Mouse (Mus musculus): ENCODE results near the gene Cipc. TPM values are rescaled to one million over a fixed set of nuclear protein-coding genes. Genes with fewer than 3 reads are reported as not detected.
A peak's percentile ranks its signal among the peaks of the same experiment; 100 is the strongest.

Cipc gene
- polyA plus RNA-seq, 1 experiment from 2014 or later = 53.6 TPM

DNA sequence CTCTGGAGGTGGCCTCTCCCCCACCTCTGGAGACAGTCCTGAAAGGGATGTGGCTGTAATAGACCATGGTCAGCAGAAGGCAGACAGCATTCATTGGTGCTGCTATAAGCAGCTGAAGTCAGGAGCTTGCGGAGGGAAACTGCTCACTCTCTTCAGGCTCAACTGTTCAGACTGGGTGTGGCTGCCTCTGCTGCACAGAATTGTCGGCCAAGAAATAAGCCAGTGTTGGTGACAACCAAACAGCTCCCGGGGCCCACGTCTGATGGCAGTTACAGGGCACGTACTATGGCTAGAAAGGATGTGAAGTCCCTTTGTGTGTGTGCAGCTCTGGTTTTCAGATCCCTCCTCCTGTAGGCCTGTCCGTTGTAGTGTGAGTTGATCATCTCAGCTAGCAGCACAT lies 32.1 kb upstream of the Cipc start:
- WGBS = 67% methylated on average over 6 of the region's 6 CpGs

GRCm38 (mm10) chr12:86915617-86916016 lies 31.2 kb upstream of the Cipc start:
- WGBS = 64% methylated on average over 7 of the region's 7 CpGs

More for the DNA sequence above, 32.1 kb upstream of the Cipc start:
- Histone ChIP-seq H3K27ac (replicated peaks) (peak overlapping the region; percentile 46), H3K4me2 (replicated peaks) (no peak overlapping the region), H3K4me1 (peaks cover 67% of the 10 kb centered on the region), H3K4me3 (no peak overlapping the region), H3K36me3 (no peaks in the 10 kb centered on the region), H3K9me3 (no peaks in the 10 kb centered on the region), H3K27me3 (no peaks in the 10 kb centered on the region), H3K9ac (replicated peaks) (no peak overlapping the region)
- ATAC-seq (replicated peaks) = no peak

GRCm38 (mm10) chr12:86916796-86917573 lies 29.9 kb upstream of the Cipc start:
- ATAC-seq (replicated peaks) = no peak
- Histone ChIP-seq H3K36me3 (no peaks in the 10 kb centered on the region), H3K9me3 (no peaks in the 10 kb centered on the region), H3K4me1 (peaks cover 49% of the 10 kb centered on the region), H3K4me3 (no peak overlapping the region), H3K27me3 (no peaks in the 10 kb centered on the region), H3K9ac (replicated peaks) (no peak overlapping the region), H3K4me2 (replicated peaks) (no peak overlapping the region), H3K27ac (replicated peaks) (peak overlapping the region; percentile 76)
- 86% methylated on average over 7 of the region's 7 CpGs for WGBS

More at GRCm38 (mm10) chr12:86915617-86916016, 31.2 kb upstream of the Cipc start:
- Histone ChIP-seq H3K27me3 (no peaks in the 10 kb centered on the region), H3K9me3 (no peaks in the 10 kb centered on the region), H3K4me1 (peaks cover 61% of the 10 kb centered on the region), H3K36me3 (no peaks in the 10 kb centered on the region), H3K4me2 (replicated peaks) (no peak overlapping the region), H3K27ac (replicated peaks) (0 out of 2 replicates have a peak overlapping the region, but pooled peaks have one; percentile 8), H3K9ac (replicated peaks) (no peak overlapping the region), H3K4me3 (no peak overlapping the region)
- ATAC-seq (replicated peaks) = no peak

GRCm38 (mm10) chr12:86918361-86918967 lies 28.4 kb upstream of the Cipc start:
- 22% methylated on average over 11 of the region's 11 CpGs for WGBS

DNA sequence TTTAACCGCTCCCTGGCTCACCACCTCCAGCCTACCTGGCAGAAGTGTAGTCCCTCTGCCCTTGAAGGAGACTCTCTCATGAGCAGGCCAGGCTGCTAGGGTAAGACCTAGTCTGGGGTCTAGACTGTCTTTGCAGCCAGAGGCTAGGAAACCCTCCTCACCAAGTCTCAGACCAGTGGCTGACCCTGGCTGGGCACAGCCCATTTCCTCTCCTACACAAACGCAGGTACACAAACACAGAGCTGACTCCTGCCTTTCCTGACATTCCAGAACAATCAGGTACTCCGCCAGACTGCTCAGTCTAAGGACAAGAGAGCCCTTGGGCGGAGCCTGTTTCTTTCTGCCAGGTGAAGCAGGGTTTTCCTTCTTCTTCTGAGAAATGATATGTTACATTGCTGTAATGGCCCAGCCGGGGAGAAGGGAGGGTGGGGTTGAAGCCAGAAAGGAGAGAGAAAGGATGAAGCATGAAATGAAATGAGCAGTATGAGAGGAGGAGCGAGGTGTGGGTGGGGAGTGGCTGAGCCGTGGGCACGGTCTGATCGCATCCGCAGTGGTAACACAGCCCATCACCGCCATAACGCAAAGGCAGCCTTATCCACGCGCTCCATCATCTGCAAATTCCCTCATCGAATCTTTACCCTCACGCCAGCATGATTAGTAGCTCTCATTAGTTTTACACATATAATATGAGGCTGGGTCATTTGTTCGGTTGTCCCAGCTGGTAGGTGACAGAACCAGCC lies 27.7 kb upstream of the Cipc start:
- Histone ChIP-seq H3K9me3 (no peaks in the 10 kb centered on the region), H3K4me3 (no peak overlapping the region), H3K4me1 (peaks cover 50% of the 10 kb centered on the region), H3K9ac (replicated peaks) (no peak overlapping the region), H3K27ac (replicated peaks) (peak overlapping the region; percentile 76), H3K36me3 (no peaks in the 10 kb centered on the region), H3K27me3 (no peaks in the 10 kb centered on the region), H3K4me2 (replicated peaks) (no peak overlapping the region)
- WGBS = 75% methylated on average over 17 of the region's 17 CpGs
- no peak for ATAC-seq (replicated peaks)

More at GRCm38 (mm10) chr12:86918361-86918967, 28.4 kb upstream of the Cipc start:
- Histone ChIP-seq H3K36me3 (no peaks in the 10 kb centered on the region), H3K9me3 (no peaks in the 10 kb centered on the region), H3K27ac (replicated peaks) (peak overlapping the region; percentile 76), H3K4me1 (peaks cover 44% of the 10 kb centered on the region), H3K27me3 (no peaks in the 10 kb centered on the region), H3K9ac (replicated peaks) (peak overlapping the region; percentile 15; the same call in 1 of the 2 replicates), H3K4me3 (no peak overlapping the region), H3K4me2 (replicated peaks) (no peak overlapping the region)
- no peak; the same call in 1 of the 2 replicates for ATAC-seq (replicated peaks)

GRCm38 (mm10) chr12:86923837-86924236 lies 23.0 kb upstream of the Cipc start:
- Histone ChIP-seq H3K9ac (replicated peaks) (no peak overlapping the region), H3K27me3 (no peaks in the 10 kb centered on the region), H3K4me3 (no peak overlapping the region), H3K36me3 (no peaks in the 10 kb centered on the region), H3K4me2 (replicated peaks) (no peak overlapping the region), H3K9me3 (no peaks in the 10 kb centered on the region), H3K4me1 (peaks cover 23% of the 10 kb centered on the region), H3K27ac (replicated peaks) (peak overlapping the region; percentile 81)
- ATAC-seq (replicated peaks) = peak; percentile 72
- 5% methylated on average over 5 of the region's 5 CpGs for WGBS

GRCm38 (mm10) chr12:86930934-86931729 lies 15.7 kb upstream of the Cipc start:
- H3K4me1 ChIP-seq = peaks cover 7% of the 10 kb centered on the region; the same call in 1 of the 2 replicates
- ATAC-seq (replicated peaks) = no peak
- H3K27me3 ChIP-seq = no peaks in the 10 kb centered on the region
- no peak overlapping the region for H3K4me3 ChIP-seq
- H3K36me3 ChIP-seq = no peaks in the 10 kb centered on the region
- no peak overlapping the region for H3K4me2 ChIP-seq (replicated peaks)
- H3K9me3 ChIP-seq = no peaks in the 10 kb centered on the region
- no peak overlapping the region for H3K9ac ChIP-seq (replicated peaks)
- no peak overlapping the region for H3K27ac ChIP-seq (replicated peaks)
- 74% methylated on average over 6 of the region's 6 CpGs for WGBS

DNA sequence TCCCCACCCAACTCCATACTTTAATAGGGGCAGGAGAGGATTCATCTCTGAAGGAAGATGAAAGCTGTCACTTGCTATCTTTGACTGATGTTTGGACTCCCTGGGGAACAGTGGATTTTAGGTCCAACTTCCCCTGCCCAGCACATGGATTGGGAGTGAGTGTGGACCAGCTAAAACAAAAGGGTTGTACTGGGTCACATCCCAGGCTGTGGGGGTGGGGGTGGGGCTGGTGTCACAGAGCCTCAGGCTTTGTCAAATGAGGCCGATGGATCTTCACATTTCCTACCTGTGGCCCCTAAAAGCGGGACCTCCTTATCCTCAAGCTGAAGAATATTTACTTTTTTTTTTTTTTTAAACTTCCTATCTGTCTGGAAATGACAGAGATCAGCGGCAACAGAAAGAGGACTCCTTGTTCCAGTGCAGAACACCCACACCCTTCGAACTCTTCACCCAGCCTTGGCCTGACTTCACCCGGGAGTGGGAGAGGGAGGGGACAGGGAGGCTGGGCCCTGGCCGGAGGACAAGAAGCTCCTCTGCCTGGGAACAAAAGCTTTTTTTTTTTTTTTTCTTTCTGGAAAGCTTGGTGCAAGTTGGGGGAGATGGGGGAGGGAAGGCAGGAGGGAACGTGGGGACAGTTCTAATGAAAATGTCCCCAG lies 14.8 kb upstream of the Cipc start:
- Histone ChIP-seq H3K9me3 (no peaks in the 10 kb centered on the region), H3K4me3 (no peak overlapping the region), H3K27ac (replicated peaks) (no peak overlapping the region), H3K4me2 (replicated peaks) (no peak overlapping the region), H3K36me3 (no peaks in the 10 kb centered on the region), H3K9ac (replicated peaks) (no peak overlapping the region), H3K4me1 (peaks cover 7% of the 10 kb centered on the region; the same call in 1 of the 2 replicates), H3K27me3 (no peaks in the 10 kb centered on the region)
- WGBS = 14% methylated on average over 7 of the region's 7 CpGs
- ATAC-seq (replicated peaks) = no peak

- no peak for ATAC-seq (replicated peaks)
- Histone ChIP-seq H3K4me2 (replicated peaks) (no peak overlapping the region), H3K4me1 (peaks cover 7% of the 10 kb centered on the region; the same call in 1 of the 2 replicates), H3K36me3 (no peaks in the 10 kb centered on the region), H3K27ac (replicated peaks) (no peak overlapping the region), H3K9me3 (no peaks in the 10 kb centered on the region), H3K4me3 (no peak overlapping the region), H3K27me3 (no peaks in the 10 kb centered on the region), H3K9ac (replicated peaks) (no peak overlapping the region)
- 22% methylated on average over 6 of the region's 6 CpGs for WGBS
Measured at GRCm38 (mm10) chr12:86932575-86932952, 14.3 kb upstream of the Cipc start.

- 83% methylated on average over 1 of the region's 1 CpGs for WGBS
- Histone ChIP-seq H3K4me2 (replicated peaks) (no peak overlapping the region), H3K36me3 (no peaks in the 10 kb centered on the region), H3K9ac (replicated peaks) (no peak overlapping the region), H3K4me3 (no peak overlapping the region), H3K4me1 (peaks cover 7% of the 10 kb centered on the region; the same call in 1 of the 2 replicates), H3K27ac (replicated peaks) (no peak overlapping the region), H3K9me3 (no peaks in the 10 kb centered on the region), H3K27me3 (no peaks in the 10 kb centered on the region)
- ATAC-seq (replicated peaks) = no peak
Measured at GRCm38 (mm10) chr12:86934748-86935147, 12.1 kb upstream of the Cipc start.

GRCm38 (mm10) chr12:86935692-86936282 lies 11.1 kb upstream of the Cipc start:
- Histone ChIP-seq H3K36me3 (no peaks in the 10 kb centered on the region), H3K4me1 (peaks cover 11% of the 10 kb centered on the region), H3K27me3 (no peaks in the 10 kb centered on the region), H3K4me2 (replicated peaks) (no peak overlapping the region), H3K9me3 (no peaks in the 10 kb centered on the region), H3K27ac (replicated peaks) (no peak overlapping the region), H3K4me3 (no peak overlapping the region), H3K9ac (replicated peaks) (no peak overlapping the region)
- 85% methylated on average over 8 of the region's 8 CpGs for WGBS
- ATAC-seq (replicated peaks) = no peak
